Mouse (Mus musculus) E14TG2a.4 (cell line): Measurements from ENCODE around the gene H2afy.

Source experiments
- CTCF ChIP-seq: conservative IDR thresholded peaks from 2 replicates; pipeline ENCODE4 v1.5.1; 2014; ENCODE audit warnings: low read length
- NANOG ChIP-seq: IDR thresholded peaks from 2 replicates; pipeline ENCODE4 v1.6.1; 2014; ENCODE audit warnings: borderline replicate concordance, low read length, mixed read lengths

DNA sequence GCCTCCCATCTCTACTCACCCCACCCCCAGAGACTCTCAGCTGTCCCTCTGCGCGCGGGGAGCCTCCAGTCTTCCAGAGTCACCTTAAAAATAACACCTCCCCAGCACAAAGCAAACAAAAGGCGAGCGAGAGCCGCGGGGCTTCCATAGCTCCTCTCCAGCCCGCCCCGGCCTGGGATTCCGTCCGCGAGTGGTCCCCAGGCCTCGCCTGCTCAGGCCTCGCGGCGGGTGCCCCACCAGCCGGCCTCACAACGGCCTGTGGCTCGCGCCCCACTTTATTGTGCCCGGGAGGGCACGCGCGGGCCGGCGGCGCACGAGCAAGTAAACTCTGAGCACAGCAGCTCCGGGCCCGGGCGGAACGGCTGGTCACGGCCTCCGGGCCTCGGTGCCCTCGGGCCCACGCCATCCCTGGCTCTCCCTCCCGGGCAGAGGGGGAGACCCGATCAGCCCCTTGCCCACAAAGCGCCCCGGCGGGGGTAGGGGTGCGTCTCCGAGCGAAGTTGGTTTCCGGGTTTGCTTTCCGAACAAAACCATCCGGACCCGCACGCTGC, 1.5 kb downstream of the H2afy start:
- TF ChIP-seq CTCF (no peak), NANOG (no peak)
